Mouse (Mus musculus) naive thymus-derived CD4-positive, alpha-beta T cell, adult 2 months (primary cell): ENCODE results near the gene Stpg4.

Experiments used
- DNase-seq: peaks from one replicate; pipeline ENCODE4 v3.0.0-alpha.2; 2011; ENCODE audit warnings: low read depth

Gene Stpg4

GRCm38 (mm10) chr17:87378354-87379159 lies 49.0 kb downstream of the Stpg4 start:
- DNase-seq: no peak

GRCm38 (mm10) chr17:87377536-87377935 lies 50.0 kb downstream of the Stpg4 start:
- DNase-seq: no peak

- DNase-seq: no peak
Observed at GRCm38 (mm10) chr17:87376831-87377471, 50.6 kb downstream of the Stpg4 start.

GRCm38 (mm10) chr17:87375941-87376511 lies 51.5 kb downstream of the Stpg4 start:
- DNase-seq: peak; percentile 29

GRCm38 (mm10) chr17:87373327-87373726 lies 54.2 kb downstream of the Stpg4 start:
- DNase-seq: no peak

DNA sequence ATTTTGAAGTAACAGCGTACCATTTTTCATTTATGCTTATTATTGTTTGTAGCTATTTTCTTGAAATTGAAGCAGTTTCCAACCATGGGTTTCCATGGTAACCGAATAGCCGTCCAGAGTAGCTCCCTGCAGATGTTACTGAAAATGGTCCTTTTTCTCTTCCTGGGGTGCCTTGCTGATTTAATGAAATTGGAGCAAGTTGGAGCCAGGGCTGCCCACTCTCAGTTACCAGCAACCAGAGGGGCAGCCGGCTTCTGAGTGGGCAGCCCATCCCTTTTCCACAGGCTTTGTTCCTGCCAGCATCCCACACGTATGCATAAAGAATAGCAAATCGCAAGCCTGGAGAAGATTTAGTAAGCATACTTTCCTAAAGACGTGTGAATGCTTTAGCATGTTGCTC lies 55.4 kb downstream of the Stpg4 start:
- DNase-seq: no peak

GRCm38 (mm10) chr17:87369270-87369759 lies 58.2 kb downstream of the Stpg4 start:
- no peak for DNase-seq

DNA sequence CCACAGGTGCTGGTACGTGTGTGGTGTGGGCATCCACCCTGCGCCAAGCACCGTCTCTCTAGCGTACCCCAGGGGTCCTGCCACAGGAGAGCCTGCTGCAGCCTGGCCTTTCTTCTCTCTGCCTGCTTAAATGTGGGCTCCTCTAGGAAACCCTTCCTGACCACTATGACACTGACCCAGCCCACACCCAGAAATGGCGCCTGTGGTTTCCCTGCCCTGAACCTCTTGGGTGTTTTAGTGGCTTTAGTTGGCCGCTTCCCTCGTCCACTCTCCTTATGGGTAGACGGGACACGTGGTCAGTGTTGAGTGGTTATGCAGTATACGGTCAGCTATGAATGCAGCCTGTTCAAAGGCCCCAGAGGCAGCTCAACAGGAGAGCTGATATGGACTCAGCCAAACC lies 59.1 kb downstream of the Stpg4 start:
- no peak for DNase-seq

DNA sequence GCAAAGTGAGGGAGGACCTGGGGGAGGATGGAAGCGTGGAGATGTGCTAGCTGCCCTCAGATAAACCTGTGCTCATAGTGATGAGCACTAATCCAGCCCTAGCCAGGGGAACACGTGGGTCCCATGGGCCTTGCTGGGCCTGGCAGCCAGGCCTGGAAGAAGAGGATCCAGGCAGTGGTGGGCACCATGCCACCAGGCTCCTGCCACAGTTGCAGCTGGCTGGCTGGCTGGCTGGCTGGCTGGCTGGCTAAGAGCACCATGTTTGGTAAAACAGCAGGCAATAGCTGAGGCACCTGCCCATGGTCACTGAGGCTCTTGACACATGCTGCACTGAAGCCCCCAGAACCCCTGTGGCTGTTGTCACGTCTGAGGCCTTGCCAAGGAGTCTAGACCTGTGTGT lies 59.9 kb downstream of the Stpg4 start:
- no peak for DNase-seq

GRCm38 (mm10) chr17:87367228-87367627 lies 60.3 kb downstream of the Stpg4 start:
- DNase-seq: no peak

DNA sequence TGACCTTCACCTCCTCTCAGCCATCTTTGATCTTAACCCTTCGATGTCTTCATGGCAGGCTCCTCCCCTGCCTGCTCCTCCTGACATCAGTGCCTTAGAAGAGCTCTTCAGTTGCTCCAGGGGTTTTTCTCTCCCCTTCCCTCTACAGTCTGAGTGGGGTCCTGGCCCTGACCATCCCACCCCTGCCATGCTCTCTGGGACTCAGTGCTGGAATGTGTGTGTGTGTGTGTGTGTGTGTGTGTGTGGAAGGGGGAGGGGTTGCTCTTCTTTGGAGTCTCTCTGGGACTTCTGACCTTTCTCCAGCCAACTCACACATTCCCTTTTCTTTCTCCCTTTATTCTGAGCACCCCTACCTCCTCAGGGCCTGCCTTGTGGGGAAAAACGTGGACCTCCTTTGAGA lies 61.0 kb downstream of the Stpg4 start:
- no peak for DNase-seq

DNA sequence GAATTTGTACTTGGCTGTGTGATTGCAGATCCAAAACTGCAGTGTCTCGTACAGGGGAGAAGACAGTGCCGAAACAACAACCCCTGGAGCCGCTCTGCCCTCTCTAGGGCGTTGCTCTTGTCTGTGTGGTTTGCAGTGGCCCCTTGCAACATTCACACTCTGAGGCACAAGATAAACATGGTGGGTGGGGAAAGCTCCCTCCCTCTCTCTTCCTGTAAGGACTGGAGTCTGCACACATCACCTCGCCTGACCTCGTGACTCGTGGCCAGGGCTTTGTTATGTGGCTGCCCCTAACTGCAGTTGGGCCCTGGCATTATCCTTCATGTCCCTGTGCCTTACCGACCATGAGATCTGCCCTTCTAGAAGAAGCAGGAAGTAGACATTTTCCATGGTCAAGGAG lies 62.3 kb downstream of the Stpg4 start:
- DNase-seq: no peak

- DNase-seq: no peak
Observed at GRCm38 (mm10) chr17:87364108-87364507, 63.4 kb downstream of the Stpg4 start.

GRCm38 (mm10) chr17:87361132-87361531 lies 66.4 kb downstream of the Stpg4 start:
- no peak for DNase-seq

- no peak for DNase-seq
Observed at GRCm38 (mm10) chr17:87357506-87357905, 70.0 kb downstream of the Stpg4 start.

- DNase-seq: no peak
Observed at GRCm38 (mm10) chr17:87356261-87356660, 71.3 kb downstream of the Stpg4 start.

- DNase-seq: no peak
Observed at GRCm38 (mm10) chr17:87355456-87355855, 72.1 kb downstream of the Stpg4 start.

DNA sequence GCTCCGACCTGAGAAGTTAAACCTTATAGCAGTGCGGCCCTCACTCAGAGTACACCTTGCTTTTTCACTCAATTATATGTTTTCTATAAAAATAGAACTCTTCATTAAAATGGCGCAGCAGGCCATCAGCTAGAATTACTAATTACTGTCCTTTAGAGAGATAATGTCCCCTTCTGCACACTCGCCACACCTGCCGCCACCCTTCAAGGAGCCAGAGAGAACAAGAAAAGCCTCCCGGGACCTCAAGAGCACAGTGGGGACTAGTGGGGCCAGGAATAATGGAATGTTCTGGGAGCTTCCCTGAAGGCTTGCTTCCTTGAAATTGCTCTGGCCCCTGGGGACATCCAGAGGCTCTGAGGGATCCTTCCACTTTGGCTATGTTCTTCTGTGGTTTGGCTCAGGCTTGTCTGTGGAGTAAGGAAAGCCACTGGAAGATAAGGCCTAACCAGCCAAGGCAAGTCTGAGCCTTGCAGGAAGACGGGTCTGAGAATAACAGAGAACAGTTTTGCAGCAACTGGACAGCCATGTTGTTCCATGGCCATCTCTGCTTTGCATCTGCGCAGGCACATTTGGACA lies 73.7 kb downstream of the Stpg4 start:
- no peak for DNase-seq

GRCm38 (mm10) chr17:87352898-87353225 lies 74.7 kb downstream of the Stpg4 start:
- DNase-seq: no peak

GRCm38 (mm10) chr17:87352106-87352897 lies 75.2 kb downstream of the Stpg4 start:
- DNase-seq: no peak

- no peak for DNase-seq
Observed at GRCm38 (mm10) chr17:87351241-87352105, 76.1 kb downstream of the Stpg4 start.
